Mouse (Mus musculus): ENCODE measurements at regions not wholly inside any gene's neighbourhood (a gene's known extent, or its start where the extent isn't known, plus 50 kb on each side); places are given as distances from the start of the nearest gene placed in this dataset.

DNA sequence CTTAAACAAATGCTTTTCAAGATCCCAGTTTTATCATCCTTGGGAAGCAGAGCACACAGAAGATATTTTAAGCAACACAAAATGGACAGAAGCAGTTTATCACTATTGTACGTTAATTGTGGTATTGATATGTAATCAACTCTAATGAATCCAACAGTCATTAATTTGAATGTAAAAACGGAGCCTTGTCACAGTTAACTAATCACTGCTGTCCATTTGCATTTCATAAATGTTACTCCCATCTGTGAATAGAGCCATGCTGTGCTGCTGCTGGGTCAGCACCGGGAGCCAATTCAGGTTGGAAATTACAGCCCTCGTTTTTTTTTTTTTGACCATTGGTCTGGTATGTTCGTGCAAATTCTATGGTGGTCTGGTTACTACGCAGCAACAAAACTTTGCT lies 85.0 kb upstream of the Fbxo33 start:
- TF ChIP-seq EP300 (optimal IDR thresholded peaks at IDR 0.05) (no peak), CTCF (IDR thresholded peaks at IDR 0.05; ENCODE audit: low read depth) (no peak)
